Mouse (Mus musculus): Measurements from ENCODE around the gene Idua.
A peak's percentile ranks its signal among the peaks of the same experiment; 100 is the strongest.

The Idua gene

DNA sequence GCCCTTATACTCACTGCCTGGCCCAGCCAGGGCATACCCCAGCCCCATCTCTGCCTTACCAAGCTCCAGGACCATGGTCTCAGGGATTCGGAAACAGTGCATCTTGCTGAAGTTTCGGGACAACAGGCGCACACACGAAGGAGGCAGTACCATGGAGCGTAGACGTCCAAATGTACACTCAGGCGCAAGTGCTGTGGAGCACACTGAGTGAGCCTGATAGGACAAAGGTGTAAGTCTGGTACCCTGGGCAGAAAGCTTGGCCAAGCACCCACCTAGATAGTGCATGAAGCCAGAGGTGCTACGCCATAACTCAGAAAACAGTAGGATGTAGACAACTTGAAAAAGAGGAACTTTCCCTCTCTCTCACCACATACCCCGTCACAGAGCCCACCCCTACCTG lies 4.8 kb upstream of the Idua start:
- DNase-seq: no peak

DNA sequence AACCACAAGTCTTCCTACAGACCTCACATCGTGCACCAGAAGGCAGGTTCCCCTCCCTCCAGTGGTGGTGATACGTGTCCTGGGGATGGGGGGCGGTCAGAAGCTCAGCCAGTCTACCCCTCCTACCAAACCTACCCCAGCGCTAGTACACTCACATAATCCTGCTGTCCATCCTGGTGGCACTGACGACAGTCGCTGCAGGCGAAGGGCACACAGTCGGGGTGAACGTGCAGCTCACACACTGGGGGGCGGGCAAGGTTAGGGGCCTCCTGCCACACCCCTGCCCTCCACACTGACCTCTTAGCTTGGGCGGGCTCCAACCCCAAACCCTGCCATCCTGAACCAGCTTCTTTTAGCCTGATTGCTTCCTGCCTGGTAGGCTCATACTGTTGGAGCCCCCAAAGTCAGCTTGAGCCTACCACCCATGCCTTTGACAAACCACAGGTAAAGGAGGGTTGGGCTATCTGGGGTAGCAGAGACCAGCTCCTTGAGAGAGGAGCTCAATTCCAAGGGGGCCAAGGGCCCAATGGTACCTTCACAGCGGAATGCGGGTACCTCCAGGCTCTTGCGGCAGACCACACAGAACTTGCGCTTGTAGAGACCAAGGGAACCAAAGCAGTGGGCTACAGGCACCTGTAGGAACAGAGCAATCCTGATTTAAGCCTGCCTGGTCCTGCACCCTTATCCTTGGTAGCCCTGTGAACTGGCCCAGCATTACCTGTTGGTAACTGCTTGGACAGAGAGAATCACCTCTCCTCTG lies 4.1 kb upstream of the Idua start:
- DNase-seq: no peak

GRCm38 (mm10) chr5:108657406-108657805 lies 2.7 kb upstream of the Idua start:
- no peak for DNase-seq

GRCm38 (mm10) chr5:108658611-108659010 lies 1.5 kb upstream of the Idua start:
- no peak for DNase-seq

GRCm38 (mm10) chr5:108660632-108661268 lies 619 bp downstream of the Idua start:
- peak; percentile 93 to 94 for DNase-seq

- DNase-seq: no peak
Observed at GRCm38 (mm10) chr5:108662772-108663171, 2.6 kb downstream of the Idua start.

DNA sequence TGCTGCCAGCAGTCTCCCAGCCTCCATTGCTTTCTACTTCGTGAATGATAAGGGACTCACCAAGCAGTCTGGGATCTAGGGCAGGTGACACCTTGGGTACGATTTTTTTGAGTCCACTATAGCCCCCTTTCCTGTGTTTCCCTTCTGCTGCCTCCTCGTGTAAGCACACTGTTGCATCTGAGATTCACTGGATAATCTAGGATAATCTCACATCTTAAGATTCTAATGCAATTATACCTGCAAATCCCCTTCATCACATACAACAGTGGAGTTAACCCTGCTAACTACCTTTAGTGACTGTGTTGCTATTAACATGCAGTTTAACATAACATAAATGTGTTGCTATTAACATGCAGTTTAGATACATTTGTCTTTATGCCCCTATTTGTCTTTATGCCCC lies 4.9 kb downstream of the Idua start:
- no peak for DNase-seq

GRCm38 (mm10) chr5:108667370-108667769 lies 7.2 kb downstream of the Idua start:
- no peak for DNase-seq

DNA sequence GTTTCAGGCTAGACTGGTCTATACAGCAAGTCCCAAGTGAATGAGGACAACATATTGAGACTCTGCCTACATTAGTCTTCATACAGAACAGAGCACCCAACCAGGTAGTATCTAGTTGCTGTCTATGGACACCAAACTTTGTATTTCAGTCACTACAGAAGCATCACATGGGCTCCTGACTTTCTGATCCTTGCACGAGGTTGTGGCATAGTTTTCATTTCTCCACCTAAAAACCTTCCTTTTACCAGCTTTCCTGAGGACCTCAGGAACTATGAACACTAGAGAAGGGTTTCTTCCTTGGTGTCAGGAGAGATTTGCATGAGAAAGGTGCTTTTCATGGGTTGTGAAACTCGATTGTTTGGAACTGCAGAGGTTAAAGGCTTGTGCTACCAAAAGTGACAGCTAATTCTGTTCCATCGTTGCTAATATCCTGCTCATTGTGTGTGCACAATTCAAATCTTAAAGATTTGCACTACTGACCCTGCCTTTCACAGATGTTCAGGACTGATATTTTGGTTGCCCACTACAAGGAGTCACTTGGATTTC lies 8.3 kb downstream of the Idua start:
- DNase-seq: no peak

DNA sequence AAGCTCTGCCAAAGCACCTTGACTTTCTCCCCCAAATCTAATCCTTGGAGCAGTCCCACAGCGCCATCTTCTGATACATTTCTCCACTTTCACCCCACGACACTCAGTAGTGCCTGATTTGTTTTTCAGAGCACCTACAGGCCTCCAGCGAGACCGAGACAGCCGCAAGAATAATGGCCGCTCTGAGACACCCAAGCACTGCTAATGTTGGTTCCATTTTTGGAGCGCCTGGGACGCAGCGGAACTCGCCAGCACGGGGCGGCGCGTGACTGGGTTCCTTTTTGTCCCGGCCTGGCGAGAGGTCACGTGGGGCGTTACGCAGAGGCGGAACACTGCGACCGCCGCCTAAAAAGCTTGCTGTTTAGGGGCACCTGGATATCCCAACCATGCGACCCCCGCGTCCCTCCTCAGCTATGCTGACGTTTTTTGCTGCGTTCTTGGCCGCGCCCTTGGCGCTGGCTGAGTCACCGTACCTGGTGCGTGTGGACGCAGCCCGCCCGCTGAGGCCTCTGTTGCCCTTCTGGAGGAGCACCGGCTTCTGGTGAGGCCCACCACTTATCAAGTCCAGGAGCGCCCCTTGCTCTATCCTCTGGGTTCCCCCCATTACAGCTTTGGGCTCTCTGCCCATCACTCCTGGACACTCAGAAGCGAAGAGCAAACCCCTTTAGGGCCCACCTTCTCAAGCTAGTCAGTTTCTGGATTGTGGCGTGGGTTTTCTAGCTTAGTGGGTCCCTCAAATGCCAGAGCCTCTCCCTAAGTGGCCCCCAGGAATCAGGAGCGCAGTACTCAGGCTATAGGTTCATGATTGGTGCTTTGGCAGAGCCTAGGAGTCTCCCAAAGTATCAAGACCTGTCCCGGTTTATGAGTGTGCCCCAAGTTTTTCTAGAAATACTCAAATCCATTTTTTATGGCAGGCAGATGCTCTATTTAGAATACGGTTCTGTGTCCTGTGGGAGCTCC lies 9.1 kb downstream of the Idua start, which contains the start of gene Dgkq:
TSS of gene Dgkq (minus strand) at position 696 of the 960 bp plus-strand sequence.
- peak; percentile 85 to 90 for DNase-seq

DNA sequence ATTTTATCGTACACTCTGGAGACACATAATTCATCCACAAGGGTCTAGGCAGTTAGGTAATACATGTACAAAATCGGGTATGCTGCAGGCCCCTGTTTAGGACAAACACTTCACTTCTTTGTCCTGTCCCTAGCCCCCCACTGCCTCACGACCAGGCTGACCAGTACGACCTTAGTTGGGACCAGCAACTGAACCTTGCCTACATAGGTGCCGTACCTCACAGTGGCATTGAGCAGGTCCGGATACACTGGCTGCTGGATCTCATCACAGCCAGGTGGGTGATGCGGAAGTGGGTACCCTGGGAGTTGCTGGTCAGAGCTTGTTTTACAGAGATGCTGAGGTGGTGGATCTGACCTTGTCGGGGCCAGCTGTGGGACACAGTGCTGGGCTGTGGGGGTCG lies 9.9 kb downstream of the Idua start:
- DNase-seq: no peak

- DNase-seq: peak; percentile 47 to 70
Observed at GRCm38 (mm10) chr5:108670785-108671184, 10.7 kb downstream of the Idua start.

DNA sequence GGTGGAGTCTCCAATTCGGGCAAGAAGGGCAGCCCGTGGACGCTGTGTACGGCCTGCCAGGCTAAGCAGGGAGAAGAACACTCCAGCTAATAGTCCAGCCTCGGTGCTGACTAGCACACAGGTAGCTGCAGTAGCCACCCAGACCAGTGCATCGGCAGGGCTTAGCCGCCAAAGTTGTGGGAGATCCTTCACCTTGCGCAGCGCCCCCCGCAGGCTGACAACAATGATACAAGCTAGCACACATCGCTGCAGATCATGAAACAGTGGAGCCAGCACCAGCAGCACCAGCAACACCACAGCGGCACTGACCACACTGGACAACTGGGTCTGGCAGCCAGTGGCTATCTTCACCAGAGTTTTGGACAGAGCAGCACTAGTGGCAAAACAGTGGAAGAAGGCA lies 11.6 kb downstream of the Idua start:
- no peak for DNase-seq

GRCm38 (mm10) chr5:108674624-108675023 lies 14.5 kb downstream of the Idua start:
- no peak for DNase-seq

GRCm38 (mm10) chr5:108675251-108675816 lies 15.2 kb downstream of the Idua start, which contains the start of gene Slc26a1:
Slc26a1 (minus strand) TSS chr5:108675569.
- no peak for DNase-seq

DNA sequence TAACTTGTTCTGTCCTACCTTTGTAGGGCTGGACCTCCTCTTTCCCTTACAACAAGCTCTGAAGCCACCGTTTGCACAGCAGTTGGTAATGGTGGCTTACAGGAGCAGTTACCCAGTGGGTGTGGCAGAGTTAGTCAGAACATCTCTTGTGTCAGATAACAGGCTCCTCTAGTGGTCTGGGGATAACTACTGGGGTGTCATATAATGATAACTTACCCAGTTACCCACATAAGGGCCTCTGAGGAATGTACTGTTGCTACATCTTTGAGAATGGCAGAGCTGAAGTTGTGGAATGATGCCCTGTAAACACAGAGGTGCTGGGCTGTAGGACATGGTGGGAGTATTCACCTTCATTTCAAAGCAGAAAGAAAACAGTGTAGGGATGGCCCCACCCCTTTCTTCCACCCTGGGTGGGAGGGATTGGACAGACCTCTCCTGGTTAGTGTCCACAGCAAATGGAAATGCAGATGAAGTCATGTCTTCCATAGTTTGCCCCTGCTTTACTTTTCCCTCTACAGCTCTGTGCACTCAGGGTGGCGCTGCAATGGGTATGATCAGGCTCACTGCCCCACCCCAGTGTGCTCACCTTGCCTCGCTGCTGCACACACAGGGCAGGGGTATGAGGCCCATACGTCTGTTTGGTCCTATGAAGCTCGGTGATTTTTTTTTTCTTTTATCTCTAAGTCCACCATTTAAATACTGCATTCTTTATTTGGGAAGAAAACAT lies 16.8 kb downstream of the Idua start:
- DNase-seq: peak; percentile 42 to 45

DNA sequence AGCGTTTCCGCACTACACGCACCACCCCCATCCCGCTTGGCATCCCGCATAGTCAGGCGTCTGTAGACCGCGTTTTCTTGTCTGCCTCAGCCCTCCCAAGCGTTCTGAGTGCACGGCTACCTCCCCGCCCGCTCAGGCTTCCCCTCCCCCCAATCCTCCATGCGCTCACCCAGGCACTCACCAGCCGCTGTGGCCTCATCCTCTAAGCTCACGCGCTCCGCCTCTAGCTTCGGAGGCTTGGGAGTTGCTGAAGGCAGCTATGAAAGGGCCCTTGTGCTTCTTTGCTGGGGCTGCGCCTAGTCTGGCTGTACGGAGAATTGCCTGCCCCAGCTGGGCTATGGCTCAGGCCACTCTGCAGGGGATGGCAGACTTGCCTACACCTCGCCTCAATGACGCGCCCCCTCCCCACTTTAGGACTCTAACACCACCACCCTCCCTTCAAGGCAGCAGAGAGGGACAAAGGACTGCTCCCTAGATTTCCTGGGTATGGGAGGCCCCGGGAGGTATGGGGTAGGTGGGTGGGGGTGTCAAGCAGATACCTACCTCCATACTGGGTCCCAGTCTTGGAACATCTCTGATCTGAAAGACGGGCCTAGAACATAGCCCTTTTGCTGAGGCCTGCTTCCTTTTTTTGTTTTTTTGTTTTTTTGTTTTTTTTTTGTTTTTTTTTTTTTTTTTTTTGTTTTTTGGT lies 17.6 kb downstream of the Idua start:
- DNase-seq: peak; percentile 76 to 85

- peak in 1 of 2 experiments; percentile 58 for DNase-seq
Observed at GRCm38 (mm10) chr5:108678296-108678854, 18.2 kb downstream of the Idua start.

DNA sequence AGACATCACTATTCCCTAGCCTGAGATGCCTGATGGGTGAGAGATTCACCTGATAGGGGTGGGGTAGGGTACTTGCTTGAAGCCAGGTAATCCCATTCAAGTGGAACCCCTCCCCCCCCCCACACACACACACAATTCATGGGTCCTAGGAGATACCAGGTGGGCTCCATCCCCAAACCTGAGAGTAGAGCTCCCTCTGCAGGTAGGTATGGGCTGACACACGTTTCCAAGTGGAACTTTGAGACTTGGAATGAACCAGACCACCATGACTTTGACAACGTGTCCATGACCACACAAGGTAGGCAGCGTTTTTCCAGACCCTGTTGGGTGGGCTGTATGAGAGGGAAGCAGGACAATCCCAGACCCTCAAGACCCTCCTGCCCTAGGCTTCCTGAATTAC lies 19.8 kb downstream of the Idua start:
- no peak for DNase-seq

- no peak for DNase-seq
Observed at GRCm38 (mm10) chr5:108680871-108681270, 20.7 kb downstream of the Idua start.

DNA sequence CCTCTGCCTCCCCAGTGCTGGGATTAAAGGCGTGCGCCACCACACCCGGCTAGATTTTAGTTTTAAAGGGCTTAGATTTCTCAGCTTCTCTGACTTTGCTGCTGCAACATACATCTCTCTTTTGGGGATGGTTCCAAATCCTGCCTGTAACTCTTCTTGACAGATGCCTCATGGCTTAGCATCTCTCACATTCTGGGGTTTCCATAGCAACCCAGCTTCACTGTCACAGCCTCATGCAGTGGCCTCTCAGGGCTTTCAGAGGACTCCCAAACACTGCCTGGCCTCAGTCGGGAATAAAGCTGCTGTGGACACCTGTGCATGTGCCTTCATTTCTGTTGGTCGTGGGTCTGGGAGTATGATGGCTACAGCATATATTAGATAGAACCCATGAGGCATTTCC lies 29.0 kb downstream of the Idua start:
- no peak for DNase-seq

Measured in cerebellum, postnatal 14 days (tissue).